Mouse (Mus musculus) liver, embryonic 13.5 days (tissue): ENCODE data around the gene Cuedc1. TPM values are rescaled to one million over a fixed set of nuclear protein-coding genes. Genes with fewer than 3 reads are reported as not detected.

ENCODE experiments used
- ATAC-seq: fragments of 200-750 bp; cut with Nextera tagmentation; 2 replicates; pipeline ENCODE4 v1.8.0; 2017; ENCODE audit warnings: low read depth, mild to moderate bottlenecking, moderate number of reproducible peaks, moderate library complexity
- DNase-seq: peaks from one replicate; pipeline ENCODE4 v3.0.0; 2022
- H3K27ac ChIP-seq: fragments of 300-500 bp; sonication (generic); 2 replicates; pipeline ENCODE4 v1.5.1; 2015; ENCODE audit warnings: moderate library complexity, mild to moderate bottlenecking, inconsistent platforms
- H3K27me3 ChIP-seq: fragments of 300-500 bp; sonication (generic); 2 replicates; pipeline ENCODE4 v1.6.1; 2015; ENCODE audit warnings: mild to moderate bottlenecking, inconsistent platforms
- H3K36me3 ChIP-seq: fragments of 300-500 bp; sonication (generic); 2 replicates; pipeline ENCODE4 v1.6.1; 2015; ENCODE audit warnings: mild to moderate bottlenecking, inconsistent platforms
- H3K4me1 ChIP-seq: fragments of 300-500 bp; sonication (generic); replicated peaks from 2 replicates; pipeline ENCODE4 v1.6.1; 2015; ENCODE audit warnings: inconsistent platforms
- H3K4me2 ChIP-seq: fragments of 300-500 bp; sonication (generic); 2 replicates; pipeline ENCODE4 v1.6.1; 2015; ENCODE audit warnings: inconsistent platforms, mild to moderate bottlenecking, moderate library complexity
- H3K4me3 ChIP-seq: fragments of 300-500 bp; sonication (generic); replicated peaks from 2 replicates; pipeline ENCODE4 v1.5.1; 2015; ENCODE audit warnings: mild to moderate bottlenecking, inconsistent platforms
- H3K9ac ChIP-seq: fragments of 300-500 bp; sonication (generic); 2 replicates; pipeline ENCODE4 v1.6.1; 2015; ENCODE audit warnings: mild to moderate bottlenecking, inconsistent platforms
- H3K9me3 ChIP-seq: fragments of 300-500 bp; sonication (generic); replicated peaks from 2 replicates; pipeline ENCODE4 v1.6.1; 2016; ENCODE audit warnings: inconsistent platforms
- WGBS: fragments of 180-500 bp; shearing (Covaris S2); methylation state at CpG from one replicate; pipeline ENCODE4 v1.1.7; 2015; ENCODE audit not compliant: insufficient replicate concordance; 5-methylcytosine and 5-hydroxymethylcytosine counted together
- polyA plus RNA-seq: library from polyadenylated mRNA; unstranded; fragments of >200 nt; fragmentation: Nextera tagmentation; extraction: Ambion mirVana; gene quantifications from 2 replicates; pipeline ENCODE4 v1.2.1, GENCODE M21; 2015

The Cuedc1 gene
- polyA plus RNA-seq, 1 experiment from 2014 or later: 1.6 TPM

GRCm38 (mm10) chr11:88151379-88152155, 53.7 kb downstream of the Cuedc1 start:
- DNase-seq (no peak), ATAC-seq (no peak)
- Histone ChIP-seq H3K9ac (no peak overlapping the region), H3K4me1 (peaks cover 42% of the 10 kb centered on the region), H3K9me3 (no peaks in the 10 kb centered on the region), H3K27me3 (peaks cover 10% of the 10 kb centered on the region; the same call in 1 of the 2 replicates), H3K36me3 (no peaks in the 10 kb centered on the region), H3K27ac (no peak overlapping the region), H3K4me2 (no peak overlapping the region), H3K4me3 (no peak overlapping the region)
- 55% methylated on average over 7 of the region's 7 CpGs for WGBS

- Histone ChIP-seq H3K9ac (no peak overlapping the region), H3K36me3 (no peaks in the 10 kb centered on the region), H3K4me1 (peaks cover 21% of the 10 kb centered on the region), H3K27ac (no peak overlapping the region), H3K27me3 (peaks cover 11% of the 10 kb centered on the region; the same call in 1 of the 2 replicates), H3K9me3 (no peaks in the 10 kb centered on the region), H3K4me2 (no peak overlapping the region), H3K4me3 (no peak overlapping the region)
- WGBS: 58% methylated on average over 5 of the region's 5 CpGs
- DNase-seq (no peak), ATAC-seq (no peak)
Measured at GRCm38 (mm10) chr11:88153880-88154279, 56.0 kb downstream of the Cuedc1 start.

DNA sequence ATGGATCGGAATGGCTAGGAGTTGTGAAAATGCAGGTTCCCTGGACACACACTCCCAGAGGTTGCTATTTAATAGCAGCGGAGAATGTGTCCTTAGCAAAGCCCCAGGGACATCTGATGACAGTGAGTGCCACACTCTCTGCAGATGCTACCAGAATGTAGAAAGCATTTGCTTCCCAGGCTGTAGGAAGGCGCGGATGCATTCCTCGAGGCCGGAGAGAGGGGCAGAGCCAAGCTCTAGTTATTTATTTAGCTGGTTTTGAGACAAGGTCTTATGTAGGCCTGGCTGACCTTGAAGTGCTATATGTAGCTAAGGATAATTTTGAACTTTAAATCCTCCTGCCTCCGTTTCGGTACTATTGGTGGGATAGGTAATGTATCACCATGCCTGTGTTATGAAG, 56.6 kb downstream of the Cuedc1 start:
- Histone ChIP-seq H3K9me3 (no peaks in the 10 kb centered on the region), H3K9ac (no peak overlapping the region), H3K27ac (no peak overlapping the region), H3K27me3 (peaks cover 12% of the 10 kb centered on the region; the same call in 1 of the 2 replicates), H3K4me1 (peaks cover 19% of the 10 kb centered on the region), H3K4me3 (no peak overlapping the region), H3K4me2 (no peak overlapping the region), H3K36me3 (no peaks in the 10 kb centered on the region)
- no peak for DNase-seq
- ATAC-seq: no peak
- 80% methylated on average over 8 of the region's 8 CpGs for WGBS

GRCm38 (mm10) chr11:88155451-88155850, 57.6 kb downstream of the Cuedc1 start:
- no peak overlapping the region for H3K27ac ChIP-seq

DNA sequence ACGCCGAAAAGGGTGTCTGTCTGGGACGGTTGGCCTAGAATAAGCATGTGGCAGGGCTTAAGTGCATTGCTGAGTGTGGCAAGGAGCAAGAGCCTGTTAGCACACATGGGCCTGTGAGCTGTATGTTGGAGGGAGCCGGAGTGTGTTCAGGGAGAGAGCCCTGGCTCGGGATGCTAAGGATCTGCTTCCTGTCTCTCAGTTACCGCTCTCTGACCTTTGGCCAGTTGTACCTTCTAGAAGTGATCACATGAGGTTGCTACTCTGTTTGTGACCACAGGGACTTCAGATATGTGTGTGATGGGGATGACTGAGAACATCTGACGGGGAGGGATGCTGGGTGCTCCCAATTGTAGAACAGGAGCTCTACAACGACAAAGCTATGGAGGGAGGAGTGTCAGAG, 58.1 kb downstream of the Cuedc1 start:
- H3K36me3 ChIP-seq: no peaks in the 10 kb centered on the region
- no peak overlapping the region for H3K9ac ChIP-seq
- ATAC-seq (no peak), DNase-seq (no peak)
- H3K4me2 ChIP-seq: no peak overlapping the region
- no peak overlapping the region for H3K4me3 ChIP-seq
- H3K4me1 ChIP-seq: peaks cover 27% of the 10 kb centered on the region
- no peak overlapping the region for H3K27ac ChIP-seq
- 63% methylated on average over 8 of the region's 8 CpGs for WGBS
- peaks cover 22% of the 10 kb centered on the region for H3K27me3 ChIP-seq
- no peaks in the 10 kb centered on the region for H3K9me3 ChIP-seq

More at GRCm38 (mm10) chr11:88155451-88155850, 57.6 kb downstream of the Cuedc1 start:
- Histone ChIP-seq H3K4me1 (peaks cover 23% of the 10 kb centered on the region), H3K9me3 (no peaks in the 10 kb centered on the region), H3K9ac (no peak overlapping the region), H3K27me3 (peaks cover 19% of the 10 kb centered on the region), H3K4me3 (no peak overlapping the region), H3K4me2 (no peak overlapping the region), H3K36me3 (no peaks in the 10 kb centered on the region)
- no peak for DNase-seq
- ATAC-seq: no peak
- 45% methylated on average over 3 of the region's 3 CpGs for WGBS

DNA sequence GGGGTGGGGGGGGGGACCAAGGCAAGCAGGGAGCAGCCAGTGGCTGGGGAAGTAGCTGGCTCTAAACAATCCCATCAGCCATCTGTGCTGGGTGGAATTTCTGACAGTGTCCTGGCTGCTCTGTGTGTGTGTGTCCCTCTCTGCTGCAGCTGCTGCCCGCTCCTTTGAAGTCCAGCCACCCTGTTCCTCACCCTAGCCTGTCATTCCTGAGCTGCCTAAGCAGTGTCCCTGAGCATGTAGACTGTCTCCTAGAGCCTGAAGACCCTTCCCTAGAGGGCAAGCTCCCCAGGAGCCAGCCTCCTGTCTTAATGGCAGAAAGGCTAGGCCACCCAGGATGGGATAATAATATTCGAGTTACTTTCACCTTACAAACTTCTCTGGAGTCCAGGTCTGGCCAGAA, 58.5 kb downstream of the Cuedc1 start:
- Histone ChIP-seq H3K9me3 (no peaks in the 10 kb centered on the region), H3K4me1 (peaks cover 25% of the 10 kb centered on the region), H3K27me3 (peaks cover 22% of the 10 kb centered on the region), H3K9ac (no peak overlapping the region), H3K4me3 (no peak overlapping the region), H3K36me3 (no peaks in the 10 kb centered on the region), H3K4me2 (no peak overlapping the region), H3K27ac (no peak overlapping the region)
- DNase-seq (no peak), ATAC-seq (no peak)
- WGBS: 35% methylated on average over 2 of the region's 2 CpGs

- Histone ChIP-seq H3K36me3 (no peaks in the 10 kb centered on the region), H3K27me3 (peaks cover 28% of the 10 kb centered on the region), H3K4me1 (peaks cover 28% of the 10 kb centered on the region), H3K4me2 (no peak overlapping the region), H3K27ac (no peak overlapping the region), H3K9ac (no peak overlapping the region), H3K4me3 (no peak overlapping the region), H3K9me3 (no peaks in the 10 kb centered on the region)
- WGBS: 70% methylated on average over 5 of the region's 5 CpGs
- DNase-seq: no peak
- ATAC-seq: no peak
Measured at GRCm38 (mm10) chr11:88158842-88159246, 61.0 kb downstream of the Cuedc1 start.

GRCm38 (mm10) chr11:88159389-88159788, 61.5 kb downstream of the Cuedc1 start:
- no peaks in the 10 kb centered on the region for H3K9me3 ChIP-seq
- ATAC-seq: no peak
- no peak overlapping the region for H3K4me3 ChIP-seq
- no peak overlapping the region for H3K9ac ChIP-seq
- peaks cover 29% of the 10 kb centered on the region for H3K4me1 ChIP-seq
- H3K27me3 ChIP-seq: peaks cover 31% of the 10 kb centered on the region
- DNase-seq: no peak
- no peak overlapping the region for H3K27ac ChIP-seq
- H3K36me3 ChIP-seq: no peaks in the 10 kb centered on the region
- no peak overlapping the region for H3K4me2 ChIP-seq
- 64% methylated on average over 11 of the region's 11 CpGs for WGBS

- peaks cover 40% of the 10 kb centered on the region for H3K27me3 ChIP-seq
- no peak overlapping the region for H3K27ac ChIP-seq
- ATAC-seq (no peak), DNase-seq (no peak)
- H3K4me3 ChIP-seq: no peak overlapping the region
- no peak overlapping the region for H3K4me2 ChIP-seq
- no peaks in the 10 kb centered on the region for H3K9me3 ChIP-seq
- no peak overlapping the region for H3K9ac ChIP-seq
- no peaks in the 10 kb centered on the region for H3K36me3 ChIP-seq
- WGBS: 44% methylated on average over 5 of the region's 5 CpGs
- H3K4me1 ChIP-seq: peaks cover 36% of the 10 kb centered on the region
Measured at GRCm38 (mm10) chr11:88160316-88160715, 62.5 kb downstream of the Cuedc1 start.

- peak overlapping the region; percentile 59 for H3K27ac ChIP-seq
- no peaks in the 10 kb centered on the region for H3K36me3 ChIP-seq
- H3K27me3 ChIP-seq: peaks cover 40% of the 10 kb centered on the region
- peak; percentile 34; the same call in 1 of the 2 replicates for ATAC-seq
- no peak for DNase-seq
- peaks cover 40% of the 10 kb centered on the region for H3K4me1 ChIP-seq
- 2% methylated on average over 15 of the region's 33 CpGs for WGBS
- H3K4me2 ChIP-seq: peak overlapping the region; percentile 75
- H3K9me3 ChIP-seq: no peaks in the 10 kb centered on the region
- H3K4me3 ChIP-seq: peak overlapping the region; percentile 51
- peak overlapping the region; percentile 57 for H3K9ac ChIP-seq
Measured at GRCm38 (mm10) chr11:88161051-88161581, 63.3 kb downstream of the Cuedc1 start.

GRCm38 (mm10) chr11:88161651-88162362, 63.9 kb downstream of the Cuedc1 start:
- H3K4me1 ChIP-seq: peaks cover 40% of the 10 kb centered on the region
- ATAC-seq: peak; percentile 62

More at GRCm38 (mm10) chr11:88161651-88162362, 63.9 kb downstream of the Cuedc1 start:
- H3K4me2 ChIP-seq: peak overlapping the region; percentile 75
- H3K27me3 ChIP-seq: peaks cover 40% of the 10 kb centered on the region
- H3K36me3 ChIP-seq: no peaks in the 10 kb centered on the region
- WGBS: under 1% methylated on average over 14 of the region's 15 CpGs
- peak; percentile 63 for DNase-seq
- no peak overlapping the region for H3K27ac ChIP-seq
- H3K9ac ChIP-seq: peak overlapping the region; percentile 19; the same call in 1 of the 2 replicates
- peak overlapping the region; percentile 51 for H3K4me3 ChIP-seq
- no peaks in the 10 kb centered on the region for H3K9me3 ChIP-seq
